Mouse (Mus musculus) embryonic facial prominence, embryonic 11.5 days (tissue): ENCODE measurements around the gene Ssh1. TPM values are rescaled to one million over a fixed set of nuclear protein-coding genes. Genes with fewer than 3 reads are reported as not detected.

Experiments
- ATAC-seq: fragments of 200-750 bp; cut with Nextera tagmentation; replicated peaks from 2 replicates; pipeline ENCODE4 v1.8.0; 2017; ENCODE audit warnings: low read depth; ENCODE audit not compliant: insufficient number of reproducible peaks, low FRiP score, low TSS enrichment
- DNase-seq: peaks from one replicate; pipeline ENCODE4 v3.0.0-alpha.2; 2015; ENCODE audit warnings: low spot score
- H3K27ac ChIP-seq: fragments of 300-500 bp; sonication (generic); replicated peaks from 2 replicates; pipeline ENCODE4 v1.5.1; 2014; ENCODE audit warnings: mild to moderate bottlenecking, low read depth, low read length, control low read depth
- H3K27me3 ChIP-seq: fragments of 300-500 bp; sonication (generic); 2 replicates; pipeline ENCODE4 v1.6.1; 2014; ENCODE audit warnings: mild to moderate bottlenecking, low read length, moderate library complexity, mixed read lengths; ENCODE audit not compliant: control insufficient read depth, insufficient read depth
- H3K36me3 ChIP-seq: fragments of 300-500 bp; sonication (generic); replicated peaks from 2 replicates; pipeline ENCODE4 v1.6.1; 2014; ENCODE audit warnings: low read depth, mild to moderate bottlenecking, low read length, moderate library complexity, mixed read lengths; ENCODE audit not compliant: control insufficient read depth, insufficient read depth
- H3K4me1 ChIP-seq: fragments of 300-500 bp; sonication (generic); 2 replicates; pipeline ENCODE4 v1.6.1; 2014; ENCODE audit warnings: low read length, mixed read lengths; ENCODE audit not compliant: control insufficient read depth, insufficient read depth
- H3K4me2 ChIP-seq: fragments of 300-500 bp; sonication (generic); 2 replicates; pipeline ENCODE4 v1.6.1; 2014; ENCODE audit warnings: low read depth, mild to moderate bottlenecking, control low read depth, low read length, moderate library complexity
- H3K4me3 ChIP-seq: fragments of 300-500 bp; sonication (generic); 2 replicates; pipeline ENCODE4 v1.5.1; 2014; ENCODE audit warnings: low read depth, low read length, control low read depth
- H3K9ac ChIP-seq: fragments of 300-500 bp; sonication (generic); replicated peaks from 2 replicates; pipeline ENCODE4 v1.6.1; 2014; ENCODE audit warnings: mild to moderate bottlenecking, control low read depth, low read length
- H3K9me3 ChIP-seq: fragments of 300-500 bp; sonication (generic); replicated peaks from 2 replicates; pipeline ENCODE4 v1.6.1; 2016; ENCODE audit warnings: mild to moderate bottlenecking, low read length, inconsistent platforms, mixed read lengths; ENCODE audit not compliant: control insufficient read depth
- WGBS: fragments of 180-500 bp; shearing (Covaris S2); extraction: QIAGEN DNeasy Blood & Tissue Kit; methylation state at CpG from one replicate; pipeline ENCODE4 v1.1.7; 2014; 5-methylcytosine and 5-hydroxymethylcytosine counted together
- polyA plus RNA-seq: library from polyadenylated mRNA; unstranded; fragments of >200 nt; fragmentation: Nextera tagmentation; extraction: Ambion mirVana; gene quantifications from 2 replicates; pipeline ENCODE4 v1.2.1, GENCODE M21; 2014

Gene Ssh1
- polyA plus RNA-seq, 1 experiment from 2014 or later: 26.0 TPM

GRCm38 (mm10) chr5:113950786-113951692, 42.7 kb downstream of the Ssh1 start:
- peaks cover 3% of the 10 kb centered on the region for H3K36me3 ChIP-seq
- no peak overlapping the region for H3K4me3 ChIP-seq
- H3K27ac ChIP-seq: no peak overlapping the region
- ATAC-seq (no peak), DNase-seq (no peak)
- no peaks in the 10 kb centered on the region for H3K9me3 ChIP-seq
- H3K9ac ChIP-seq: no peak overlapping the region
- 81% methylated on average over 19 of the region's 19 CpGs for WGBS
- H3K4me2 ChIP-seq: no peak overlapping the region
- no peaks in the 10 kb centered on the region for H3K27me3 ChIP-seq
- H3K4me1 ChIP-seq: no peaks in the 10 kb centered on the region

GRCm38 (mm10) chr5:113950133-113950532, 43.6 kb downstream of the Ssh1 start:
- Histone ChIP-seq H3K27ac (no peak overlapping the region), H3K27me3 (no peaks in the 10 kb centered on the region), H3K36me3 (peaks cover 3% of the 10 kb centered on the region), H3K9me3 (no peaks in the 10 kb centered on the region), H3K4me2 (no peak overlapping the region), H3K4me1 (no peaks in the 10 kb centered on the region), H3K9ac (no peak overlapping the region), H3K4me3 (no peak overlapping the region)
- no peak for ATAC-seq
- no peak for DNase-seq
- WGBS: 95% methylated on average over 17 of the region's 17 CpGs

GRCm38 (mm10) chr5:113947280-113947679, 46.4 kb downstream of the Ssh1 start:
- Histone ChIP-seq H3K4me2 (no peak overlapping the region), H3K27me3 (no peaks in the 10 kb centered on the region), H3K9me3 (no peaks in the 10 kb centered on the region), H3K4me1 (no peaks in the 10 kb centered on the region), H3K36me3 (peaks cover 2% of the 10 kb centered on the region), H3K4me3 (no peak overlapping the region), H3K9ac (no peak overlapping the region), H3K27ac (no peak overlapping the region)
- WGBS: 79% methylated on average over 2 of the region's 2 CpGs
- no peak for DNase-seq
- ATAC-seq: no peak

GRCm38 (mm10) chr5:113945126-113945525, 48.6 kb downstream of the Ssh1 start:
- ATAC-seq: no peak
- WGBS: 87% methylated on average over 6 of the region's 6 CpGs
- Histone ChIP-seq H3K9ac (no peak overlapping the region), H3K27ac (no peak overlapping the region), H3K4me2 (no peak overlapping the region), H3K4me3 (no peak overlapping the region), H3K36me3 (peaks cover 2% of the 10 kb centered on the region), H3K4me1 (no peaks in the 10 kb centered on the region), H3K9me3 (no peaks in the 10 kb centered on the region), H3K27me3 (no peaks in the 10 kb centered on the region)
- no peak for DNase-seq

GRCm38 (mm10) chr5:113943328-113943727, 50.4 kb downstream of the Ssh1 start:
- ATAC-seq (no peak), DNase-seq (no peak)
- no peak overlapping the region for H3K4me3 ChIP-seq
- no peak overlapping the region for H3K27ac ChIP-seq
- H3K27me3 ChIP-seq: no peaks in the 10 kb centered on the region
- 83% methylated on average over 12 of the region's 12 CpGs for WGBS
- H3K4me2 ChIP-seq: no peak overlapping the region
- H3K36me3 ChIP-seq: peaks cover 2% of the 10 kb centered on the region
- no peaks in the 10 kb centered on the region for H3K9me3 ChIP-seq
- no peaks in the 10 kb centered on the region; the same call in 1 of the 2 replicates for H3K4me1 ChIP-seq
- H3K9ac ChIP-seq: no peak overlapping the region

- no peak for DNase-seq
Observed at GRCm38 (mm10) chr5:113942580-113942979, 51.1 kb downstream of the Ssh1 start.

GRCm38 (mm10) chr5:113939263-113939900, 54.3 kb downstream of the Ssh1 start:
- Histone ChIP-seq H3K4me2 (no peak overlapping the region), H3K4me1 (no peaks in the 10 kb centered on the region; the same call in 1 of the 2 replicates), H3K36me3 (no peaks in the 10 kb centered on the region; the same call in none of the 2 replicates), H3K9ac (no peak overlapping the region), H3K4me3 (no peak overlapping the region), H3K27ac (no peak overlapping the region), H3K9me3 (no peaks in the 10 kb centered on the region), H3K27me3 (no peaks in the 10 kb centered on the region)
- WGBS: 47% methylated on average over 12 of the region's 12 CpGs
- ATAC-seq: no peak
- no peak for DNase-seq

More at GRCm38 (mm10) chr5:113942580-113942979, 51.1 kb downstream of the Ssh1 start:
- Histone ChIP-seq H3K4me3 (no peak overlapping the region), H3K4me2 (no peak overlapping the region), H3K27ac (no peak overlapping the region), H3K9me3 (no peaks in the 10 kb centered on the region), H3K27me3 (no peaks in the 10 kb centered on the region), H3K9ac (no peak overlapping the region), H3K4me1 (no peaks in the 10 kb centered on the region; the same call in 1 of the 2 replicates), H3K36me3 (peaks cover 2% of the 10 kb centered on the region)
- no peak for ATAC-seq
- WGBS: 86% methylated on average over 12 of the region's 12 CpGs

GRCm38 (mm10) chr5:113937650-113938049, 56.0 kb downstream of the Ssh1 start:
- Histone ChIP-seq H3K9me3 (no peaks in the 10 kb centered on the region), H3K27ac (no peak overlapping the region)

More at GRCm38 (mm10) chr5:113937650-113938049, 56.0 kb downstream of the Ssh1 start:
- no peaks in the 10 kb centered on the region; the same call in none of the 2 replicates for H3K36me3 ChIP-seq
- no peak overlapping the region for H3K4me2 ChIP-seq
- 70% methylated on average over 7 of the region's 7 CpGs for WGBS
- H3K27me3 ChIP-seq: no peaks in the 10 kb centered on the region
- H3K4me1 ChIP-seq: no peaks in the 10 kb centered on the region; the same call in 1 of the 2 replicates
- H3K4me3 ChIP-seq: no peak overlapping the region
- no peak for DNase-seq
- H3K9ac ChIP-seq: no peak overlapping the region
- ATAC-seq: no peak
